Mouse (Mus musculus): Measurements from ENCODE around the gene Col6a2. TPM values are rescaled to one million over a fixed set of nuclear protein-coding genes. Genes with fewer than 3 reads are reported as not detected.

Col6a2 gene
- polyA plus RNA-seq, 1 experiment from 2014 or later: 230 TPM

GRCm38 (mm10) chr10:76639952-76640351 is 16.5 kb upstream of the Col6a2 start:
- peaks cover 11% of the 10 kb centered on the region for H3K4me1 ChIP-seq (ENCODE audit: control insufficient read depth, insufficient read depth, low read length)
- H3K9me3 ChIP-seq (ENCODE audit: control insufficient read depth, low read length): no peaks in the 10 kb centered on the region
- no peaks in the 10 kb centered on the region for H3K27me3 ChIP-seq (replicated peaks; ENCODE audit: control insufficient read depth, insufficient read depth, low read length)
- H3K36me3 ChIP-seq (ENCODE audit: control insufficient read depth, insufficient read depth, low read length): no peaks in the 10 kb centered on the region
- H3K27ac ChIP-seq (ENCODE audit: low read length): no peak overlapping the region
- no peak for ATAC-seq
- no peak overlapping the region for H3K9ac ChIP-seq (ENCODE audit: low read depth, low read length)
- H3K4me3 ChIP-seq (ENCODE audit: low read length): no peak overlapping the region
- 96% methylated on average over 2 of the region's 2 CpGs for WGBS
- H3K4me2 ChIP-seq (ENCODE audit: low read depth, low read length): no peak overlapping the region

GRCm38 (mm10) chr10:76636601-76637000 is 13.2 kb upstream of the Col6a2 start:
- no peaks in the 10 kb centered on the region for H3K36me3 ChIP-seq (ENCODE audit: control insufficient read depth, insufficient read depth, low read length)
- 92% methylated on average over 4 of the region's 4 CpGs for WGBS
- no peak overlapping the region for H3K4me3 ChIP-seq (ENCODE audit: low read length)
- peak overlapping the region; percentile 83 for H3K27ac ChIP-seq (ENCODE audit: low read length)
- peaks cover 23% of the 10 kb centered on the region for H3K4me1 ChIP-seq (ENCODE audit: control insufficient read depth, insufficient read depth, low read length)
- ATAC-seq: no peak
- H3K4me2 ChIP-seq (ENCODE audit: low read depth, low read length): no peak overlapping the region
- no peaks in the 10 kb centered on the region for H3K27me3 ChIP-seq (replicated peaks; ENCODE audit: control insufficient read depth, insufficient read depth, low read length)
- no peaks in the 10 kb centered on the region for H3K9me3 ChIP-seq (ENCODE audit: control insufficient read depth, low read length)
- H3K9ac ChIP-seq (ENCODE audit: low read depth, low read length): no peak overlapping the region; the same call in 1 of the 2 replicates

- H3K4me3 ChIP-seq (ENCODE audit: low read length): no peak overlapping the region
- peak overlapping the region; percentile 14; the same call in 1 of the 2 replicates for H3K9ac ChIP-seq (ENCODE audit: low read depth, low read length)
- H3K4me1 ChIP-seq (ENCODE audit: control insufficient read depth, insufficient read depth, low read length): peaks cover 23% of the 10 kb centered on the region
- no peaks in the 10 kb centered on the region for H3K9me3 ChIP-seq (ENCODE audit: control insufficient read depth, low read length)
- 40% methylated on average over 3 of the region's 3 CpGs for WGBS
- ATAC-seq: peak; percentile 48; the same call in 1 of the 2 replicates
- peak overlapping the region; percentile 83 for H3K27ac ChIP-seq (ENCODE audit: low read length)
- no peak overlapping the region for H3K4me2 ChIP-seq (ENCODE audit: low read depth, low read length)
- H3K36me3 ChIP-seq (ENCODE audit: control insufficient read depth, insufficient read depth, low read length): no peaks in the 10 kb centered on the region
- no peaks in the 10 kb centered on the region for H3K27me3 ChIP-seq (replicated peaks; ENCODE audit: control insufficient read depth, insufficient read depth, low read length)
Observed at GRCm38 (mm10) chr10:76636026-76636425, 12.6 kb upstream of the Col6a2 start.

GRCm38 (mm10) chr10:76634584-76634983 is 11.2 kb upstream of the Col6a2 start:
- Histone ChIP-seq H3K27me3 (replicated peaks; ENCODE audit: control insufficient read depth, insufficient read depth, low read length) (no peaks in the 10 kb centered on the region), H3K27ac (ENCODE audit: low read length) (peak overlapping the region; percentile 51), H3K36me3 (ENCODE audit: control insufficient read depth, insufficient read depth, low read length) (no peaks in the 10 kb centered on the region), H3K4me1 (ENCODE audit: control insufficient read depth, insufficient read depth, low read length) (peaks cover 23% of the 10 kb centered on the region), H3K9me3 (ENCODE audit: control insufficient read depth, low read length) (no peaks in the 10 kb centered on the region), H3K9ac (ENCODE audit: low read depth, low read length) (peak overlapping the region; percentile 17; the same call in 1 of the 2 replicates), H3K4me3 (ENCODE audit: low read length) (no peak overlapping the region), H3K4me2 (ENCODE audit: low read depth, low read length) (no peak overlapping the region)
- ATAC-seq: no peak
- 79% methylated on average over 5 of the region's 5 CpGs for WGBS

- Histone ChIP-seq H3K27me3 (replicated peaks; ENCODE audit: control insufficient read depth, insufficient read depth, low read length) (no peaks in the 10 kb centered on the region), H3K4me3 (ENCODE audit: low read length) (no peak overlapping the region), H3K4me2 (ENCODE audit: low read depth, low read length) (no peak overlapping the region), H3K9ac (ENCODE audit: low read depth, low read length) (peak overlapping the region; percentile 17; the same call in 1 of the 2 replicates), H3K36me3 (ENCODE audit: control insufficient read depth, insufficient read depth, low read length) (no peaks in the 10 kb centered on the region), H3K9me3 (ENCODE audit: control insufficient read depth, low read length) (no peaks in the 10 kb centered on the region), H3K27ac (ENCODE audit: low read length) (peak overlapping the region; percentile 51), H3K4me1 (ENCODE audit: control insufficient read depth, insufficient read depth, low read length) (peaks cover 23% of the 10 kb centered on the region)
- 40% methylated on average over 7 of the region's 7 CpGs for WGBS
- ATAC-seq: peak; percentile 33; the same call in 1 of the 2 replicates
Observed at GRCm38 (mm10) chr10:76634094-76634571, 10.7 kb upstream of the Col6a2 start.

- no peaks in the 10 kb centered on the region for H3K27me3 ChIP-seq (replicated peaks; ENCODE audit: control insufficient read depth, insufficient read depth, low read length)
- no peaks in the 10 kb centered on the region for H3K9me3 ChIP-seq (ENCODE audit: control insufficient read depth, low read length)
- no peaks in the 10 kb centered on the region for H3K36me3 ChIP-seq (ENCODE audit: control insufficient read depth, insufficient read depth, low read length)
- ATAC-seq: no peak
- no peak overlapping the region for H3K4me3 ChIP-seq (ENCODE audit: low read length)
- H3K4me2 ChIP-seq (ENCODE audit: low read depth, low read length): no peak overlapping the region
- H3K9ac ChIP-seq (ENCODE audit: low read depth, low read length): no peak overlapping the region
- H3K27ac ChIP-seq (ENCODE audit: low read length): peak overlapping the region; percentile 15; the same call in 1 of the 2 replicates
- WGBS: 76% methylated on average over 8 of the region's 8 CpGs
- peaks cover 26% of the 10 kb centered on the region for H3K4me1 ChIP-seq (ENCODE audit: control insufficient read depth, insufficient read depth, low read length)
Observed at GRCm38 (mm10) chr10:76632630-76633029, 9.2 kb upstream of the Col6a2 start.

GRCm38 (mm10) chr10:76630657-76631056 is 7.2 kb upstream of the Col6a2 start:
- H3K27me3 ChIP-seq (replicated peaks; ENCODE audit: control insufficient read depth, insufficient read depth, low read length): no peaks in the 10 kb centered on the region
- no peak overlapping the region for H3K4me2 ChIP-seq (ENCODE audit: low read depth, low read length)
- H3K4me1 ChIP-seq (ENCODE audit: control insufficient read depth, insufficient read depth, low read length): peaks cover 23% of the 10 kb centered on the region
- WGBS: 89% methylated on average over 1 of the region's 1 CpGs
- H3K27ac ChIP-seq (ENCODE audit: low read length): no peak overlapping the region
- no peaks in the 10 kb centered on the region for H3K9me3 ChIP-seq (ENCODE audit: control insufficient read depth, low read length)
- ATAC-seq: no peak
- no peak overlapping the region for H3K4me3 ChIP-seq (ENCODE audit: low read length)
- H3K36me3 ChIP-seq (ENCODE audit: control insufficient read depth, insufficient read depth, low read length): no peaks in the 10 kb centered on the region
- no peak overlapping the region for H3K9ac ChIP-seq (ENCODE audit: low read depth, low read length)

GRCm38 (mm10) chr10:76627714-76628113 is 4.3 kb upstream of the Col6a2 start:
- ATAC-seq: peak; percentile 21
- Histone ChIP-seq H3K4me2 (ENCODE audit: low read depth, low read length) (no peak overlapping the region), H3K4me1 (ENCODE audit: control insufficient read depth, insufficient read depth, low read length) (peaks cover 14% of the 10 kb centered on the region), H3K27me3 (replicated peaks; ENCODE audit: control insufficient read depth, insufficient read depth, low read length) (no peaks in the 10 kb centered on the region), H3K9ac (ENCODE audit: low read depth, low read length) (no peak overlapping the region), H3K4me3 (ENCODE audit: low read length) (no peak overlapping the region), H3K9me3 (ENCODE audit: control insufficient read depth, low read length) (no peaks in the 10 kb centered on the region), H3K36me3 (ENCODE audit: control insufficient read depth, insufficient read depth, low read length) (no peaks in the 10 kb centered on the region), H3K27ac (ENCODE audit: low read length) (peak overlapping the region; percentile 81)
- 49% methylated on average over 5 of the region's 5 CpGs for WGBS

- Histone ChIP-seq H3K4me2 (ENCODE audit: low read depth, low read length) (no peak overlapping the region), H3K27ac (ENCODE audit: low read length) (peak overlapping the region; percentile 2; the same call in 1 of the 2 replicates), H3K4me1 (ENCODE audit: control insufficient read depth, insufficient read depth, low read length) (peaks cover 12% of the 10 kb centered on the region), H3K9me3 (ENCODE audit: control insufficient read depth, low read length) (no peaks in the 10 kb centered on the region), H3K27me3 (replicated peaks; ENCODE audit: control insufficient read depth, insufficient read depth, low read length) (no peaks in the 10 kb centered on the region), H3K36me3 (ENCODE audit: control insufficient read depth, insufficient read depth, low read length) (no peaks in the 10 kb centered on the region), H3K4me3 (ENCODE audit: low read length) (no peak overlapping the region), H3K9ac (ENCODE audit: low read depth, low read length) (no peak overlapping the region)
- no peak for ATAC-seq
- 63% methylated on average over 7 of the region's 7 CpGs for WGBS
Observed at GRCm38 (mm10) chr10:76624903-76625302, 1.5 kb upstream of the Col6a2 start.

GRCm38 (mm10) chr10:76623734-76624133 is 304 bp upstream of the Col6a2 start:
- Histone ChIP-seq H3K27ac (ENCODE audit: low read length) (peak overlapping the region; percentile 82), H3K27me3 (replicated peaks; ENCODE audit: control insufficient read depth, insufficient read depth, low read length) (no peaks in the 10 kb centered on the region), H3K4me1 (ENCODE audit: control insufficient read depth, insufficient read depth, low read length) (peaks cover 12% of the 10 kb centered on the region), H3K4me3 (ENCODE audit: low read length) (no peak overlapping the region; the same call in 1 of the 2 replicates), H3K36me3 (ENCODE audit: control insufficient read depth, insufficient read depth, low read length) (no peaks in the 10 kb centered on the region), H3K9me3 (ENCODE audit: control insufficient read depth, low read length) (no peaks in the 10 kb centered on the region), H3K4me2 (ENCODE audit: low read depth, low read length) (peak overlapping the region; percentile 60), H3K9ac (ENCODE audit: low read depth, low read length) (peak overlapping the region; percentile 51)
- 20% methylated on average over 7 of the region's 7 CpGs for WGBS
- peak; percentile 8; the same call in 1 of the 2 replicates for ATAC-seq
